Mouse (Mus musculus) cerebellum, adult 2 months (tissue): ENCODE measurements around the gene Cacnb4.

Experiments used
- CTCF ChIP-seq: fragments of 200-500 bp; IDR thresholded peaks from 2 replicates; pipeline ENCODE4 v1.5.1; 2011; ENCODE audit warnings: low read depth, mild to moderate bottlenecking, control low read depth, low read length, moderate library complexity, borderline replicate concordance; ENCODE audit not compliant: insufficient read depth
- POLR2A ChIP-seq: fragments of 200-500 bp; IDR thresholded peaks from 2 replicates; pipeline ENCODE4 v1.6.1; 2011; ENCODE audit warnings: low read length, control low read depth, borderline replicate concordance; ENCODE audit not compliant: insufficient read depth

- TF ChIP-seq CTCF (no peak), POLR2A (no peak)
These were observed 120.2 kb downstream of the Cacnb4 start for GRCm38 (mm10) chr2:52556298-52556960.
